Mouse (Mus musculus) thymus, postnatal 4 days (tissue): ENCODE measurements around the gene Acyp1.

Source experiments
- DNase-seq: peaks from one replicate; pipeline ENCODE4 v3.0.0; 2021

Acyp1 gene

GRCm38 (mm10) chr12:85280845-85281651, 7.2 kb downstream of the Acyp1 start:
- no peak for DNase-seq

DNA sequence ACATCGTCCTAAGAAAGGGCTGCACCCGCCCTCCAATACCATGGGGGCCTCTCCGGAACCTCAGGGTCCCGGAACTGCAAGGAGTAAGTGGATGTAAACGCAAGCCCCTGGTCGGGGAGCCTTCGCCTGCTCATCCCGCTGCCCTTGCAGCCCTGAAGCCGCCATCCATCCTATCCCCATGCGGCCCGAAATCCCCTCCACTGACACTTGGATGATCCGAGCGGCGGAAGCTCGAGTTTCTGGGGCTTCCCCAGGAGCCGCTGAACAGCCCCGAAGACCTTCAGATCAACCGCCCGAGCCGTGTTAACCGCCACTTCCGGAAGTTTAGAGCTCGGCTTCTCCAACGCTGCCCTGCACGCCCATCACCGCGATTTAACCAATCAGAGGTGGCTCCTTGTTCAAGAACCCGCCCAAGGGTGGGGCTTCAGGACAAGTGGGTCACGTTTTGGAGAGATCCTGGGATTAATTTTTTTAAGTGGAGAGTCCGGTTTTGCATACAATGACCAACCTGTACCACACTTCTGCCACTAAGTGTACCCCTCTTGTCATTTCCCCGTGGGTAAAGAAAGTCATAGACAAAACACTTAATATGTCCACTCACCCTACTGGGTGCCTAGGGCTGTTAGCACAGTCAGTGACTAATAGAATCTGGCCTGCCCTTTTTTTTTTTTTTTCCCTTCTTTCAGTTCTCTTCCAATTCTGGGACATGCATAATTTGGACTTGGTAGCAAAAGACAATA, 8.0 kb downstream of the Acyp1 start:
- DNase-seq = peak; percentile 95

DNA sequence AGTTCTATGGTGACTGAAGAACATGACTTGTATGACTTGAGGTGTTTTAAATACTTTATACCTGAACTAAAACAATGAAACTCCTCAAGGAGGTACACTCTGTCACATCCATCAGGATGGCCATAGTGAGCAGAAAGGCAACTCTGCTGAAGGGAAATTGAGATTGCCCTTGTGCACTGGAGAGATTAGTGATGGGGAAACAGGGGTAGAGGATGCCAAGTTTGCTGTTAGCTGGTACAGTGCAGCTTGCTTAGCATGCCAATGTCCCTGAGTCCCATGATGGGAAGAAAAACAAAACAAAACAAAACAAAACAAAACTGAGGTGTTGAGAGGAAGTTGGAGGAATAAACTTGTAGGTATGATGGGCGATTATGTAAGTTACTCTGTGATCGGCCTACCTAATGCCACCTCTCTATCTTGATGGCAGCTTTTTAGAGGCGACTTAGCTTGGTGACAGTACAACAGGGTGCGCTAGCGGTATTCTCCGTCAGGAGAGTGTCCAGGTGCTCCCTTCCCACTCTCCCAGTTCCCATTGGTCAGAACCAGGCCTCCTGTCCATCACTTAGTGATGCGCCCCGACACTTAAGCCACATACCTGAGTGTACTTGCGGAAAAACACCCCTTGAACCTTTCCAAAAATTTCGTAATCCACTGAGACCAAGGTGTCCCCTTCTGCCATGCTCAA, 8.7 kb downstream of the Acyp1 start:
- no peak for DNase-seq

DNA sequence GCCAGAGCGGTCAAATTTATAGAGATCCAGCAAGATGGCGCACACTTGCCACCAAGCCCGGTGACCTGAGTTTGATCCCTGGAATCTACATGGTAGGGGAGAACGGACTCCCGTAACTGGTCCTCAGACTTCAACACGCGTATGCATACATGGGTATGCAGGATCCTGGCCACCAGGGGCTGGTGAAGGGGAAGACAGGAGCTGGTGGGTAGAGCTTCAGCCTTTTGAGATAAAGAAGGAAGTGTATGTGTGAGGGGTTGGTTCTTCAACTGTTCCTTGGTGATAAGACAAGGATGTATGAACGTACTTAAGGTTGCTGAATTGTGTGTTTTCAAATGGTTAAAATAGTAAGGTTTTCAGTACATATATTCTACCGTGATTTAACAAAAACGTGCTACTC, 9.3 kb downstream of the Acyp1 start:
- peak; percentile 33 for DNase-seq

- DNase-seq = no peak
Observed at GRCm38 (mm10) chr12:85276273-85276672, 12.0 kb downstream of the Acyp1 start.

- no peak for DNase-seq
Observed at GRCm38 (mm10) chr12:85273508-85273907, 14.7 kb downstream of the Acyp1 start.

DNA sequence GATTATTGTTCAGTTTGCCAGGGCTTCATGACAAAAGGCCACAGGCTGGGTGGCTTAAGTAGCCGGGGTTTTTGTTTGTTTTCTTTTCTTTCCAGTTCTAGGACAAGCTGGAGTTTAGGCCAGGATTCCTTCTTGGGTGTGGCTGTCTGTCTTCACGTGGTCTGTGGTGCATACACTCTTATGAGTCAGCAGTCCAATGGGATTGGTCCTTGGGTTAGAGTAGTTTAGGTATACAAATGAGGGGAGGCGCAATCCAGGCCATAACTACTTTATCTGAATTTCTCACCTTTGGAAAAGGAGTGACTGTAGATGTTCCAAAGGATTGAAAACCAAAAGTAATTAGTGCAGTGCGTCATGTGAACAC, 16.4 kb downstream of the Acyp1 start:
- no peak for DNase-seq

DNA sequence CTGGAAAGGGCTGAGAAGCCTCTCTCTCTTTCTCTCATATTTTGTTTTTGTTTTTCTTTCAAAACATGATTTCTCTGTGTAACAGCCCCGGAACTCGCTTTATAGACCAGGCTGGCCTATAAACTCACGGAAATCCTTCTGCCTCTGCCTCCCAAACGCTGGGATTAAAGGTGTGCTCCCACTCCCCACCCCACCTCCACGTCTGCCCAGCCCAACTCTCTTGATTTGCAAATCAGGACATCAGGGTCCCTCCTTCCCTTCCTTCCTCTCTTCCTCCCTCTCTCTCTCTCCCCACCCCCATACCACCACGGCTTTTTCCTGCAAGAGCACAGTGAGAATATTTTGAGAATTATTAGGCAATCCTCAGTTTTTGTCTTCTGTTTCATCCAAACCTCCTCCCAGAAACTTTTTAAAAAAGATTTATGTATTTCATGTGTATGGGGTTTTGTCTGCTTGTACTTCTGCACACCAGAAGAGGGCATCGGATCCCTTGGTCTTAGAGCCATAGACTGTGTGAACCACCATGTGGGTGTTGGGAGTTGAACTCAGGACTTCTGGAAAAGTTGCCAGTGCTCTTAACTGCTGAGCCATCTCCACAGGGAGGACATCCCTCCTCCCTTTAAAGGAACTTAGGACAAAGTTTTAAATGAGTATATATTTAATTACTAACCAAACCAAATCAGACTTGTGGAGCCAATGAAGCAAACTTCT, 17.0 kb downstream of the Acyp1 start:
- no peak for DNase-seq

GRCm38 (mm10) chr12:85270319-85270718, 17.9 kb downstream of the Acyp1 start, which contains the start of gene Mlh3:
TSS of gene Mlh3 (minus strand) at chr12:85270599.
- peak; percentile 93 for DNase-seq

DNA sequence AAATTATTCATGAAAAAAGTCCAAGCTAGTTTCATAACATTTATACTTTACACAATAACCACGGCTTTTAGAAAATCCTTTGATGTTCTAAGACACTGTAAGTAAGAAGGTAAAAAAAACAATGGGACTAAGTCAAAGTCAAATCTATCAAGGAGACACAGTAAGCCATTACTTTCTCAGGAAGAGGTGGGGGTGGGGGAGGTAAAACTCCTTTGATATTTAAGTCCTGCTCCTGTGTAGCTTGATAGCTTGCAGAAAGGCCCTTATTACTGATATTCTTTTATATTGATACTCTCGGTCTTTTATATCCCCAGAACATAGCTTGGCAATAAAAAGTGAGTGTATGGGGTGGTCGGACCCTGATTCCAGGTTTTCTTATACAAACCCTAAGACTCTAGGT, 18.4 kb downstream of the Acyp1 start:
- no peak for DNase-seq

DNA sequence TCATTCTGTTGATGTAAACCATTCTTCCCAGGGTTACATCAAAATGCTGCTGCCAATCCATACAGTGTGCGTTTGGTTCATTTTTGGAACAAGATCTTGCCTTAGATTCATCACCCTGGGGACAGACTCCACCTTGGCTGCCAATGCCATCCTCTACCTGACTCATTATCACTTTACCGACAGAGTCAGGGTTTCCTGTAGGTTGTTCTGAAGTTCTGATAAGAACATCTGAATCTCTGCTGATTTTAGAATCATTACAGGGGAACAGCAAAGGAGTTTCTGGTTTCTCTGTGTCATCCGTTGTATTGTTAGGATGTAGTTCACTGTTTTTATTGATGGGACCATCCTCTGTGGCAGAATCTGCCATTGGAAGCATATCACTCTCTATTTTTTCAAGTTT, 22.0 kb downstream of the Acyp1 start:
- no peak for DNase-seq

DNA sequence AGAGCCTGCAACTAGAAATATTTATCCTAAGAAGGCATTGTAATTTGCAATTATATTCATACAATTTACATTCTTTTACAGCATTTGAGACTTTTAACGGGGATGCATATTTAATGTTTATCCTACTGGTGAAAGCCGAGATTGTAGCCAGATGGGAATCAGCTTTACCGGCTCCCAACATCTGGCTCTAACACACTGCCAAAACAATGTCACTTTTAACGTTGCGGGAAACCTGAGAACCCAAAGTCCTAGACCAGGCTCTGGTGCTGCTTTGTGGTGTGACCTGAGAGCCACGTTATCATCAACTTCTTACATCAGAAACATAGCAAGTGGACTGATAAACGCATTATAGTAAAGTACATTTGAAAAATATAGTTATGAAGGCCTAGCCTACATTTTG, 23.3 kb downstream of the Acyp1 start:
- DNase-seq = no peak

GRCm38 (mm10) chr12:85264531-85264930, 23.7 kb downstream of the Acyp1 start:
- no peak for DNase-seq

DNA sequence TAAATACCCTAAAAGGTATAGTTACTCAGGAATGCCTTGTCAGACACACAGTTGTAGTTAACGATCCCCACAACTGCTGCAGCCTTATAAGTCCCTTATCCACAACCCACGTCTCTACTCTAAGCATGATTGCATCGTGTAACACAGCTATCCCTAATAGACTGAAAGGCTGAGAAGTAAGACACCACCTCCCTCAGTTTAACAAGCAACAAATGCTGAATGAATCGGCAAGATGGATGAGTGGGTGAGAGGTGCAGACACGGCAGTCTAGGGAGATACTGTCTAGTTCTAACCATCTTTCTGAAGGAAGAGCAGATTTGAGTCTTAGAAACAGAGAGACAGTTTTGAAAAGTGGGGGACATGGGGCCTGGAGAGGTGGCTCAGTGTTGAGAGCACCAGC, 25.0 kb downstream of the Acyp1 start:
- no peak for DNase-seq

GRCm38 (mm10) chr12:85262489-85262888, 25.7 kb downstream of the Acyp1 start:
- DNase-seq = no peak

DNA sequence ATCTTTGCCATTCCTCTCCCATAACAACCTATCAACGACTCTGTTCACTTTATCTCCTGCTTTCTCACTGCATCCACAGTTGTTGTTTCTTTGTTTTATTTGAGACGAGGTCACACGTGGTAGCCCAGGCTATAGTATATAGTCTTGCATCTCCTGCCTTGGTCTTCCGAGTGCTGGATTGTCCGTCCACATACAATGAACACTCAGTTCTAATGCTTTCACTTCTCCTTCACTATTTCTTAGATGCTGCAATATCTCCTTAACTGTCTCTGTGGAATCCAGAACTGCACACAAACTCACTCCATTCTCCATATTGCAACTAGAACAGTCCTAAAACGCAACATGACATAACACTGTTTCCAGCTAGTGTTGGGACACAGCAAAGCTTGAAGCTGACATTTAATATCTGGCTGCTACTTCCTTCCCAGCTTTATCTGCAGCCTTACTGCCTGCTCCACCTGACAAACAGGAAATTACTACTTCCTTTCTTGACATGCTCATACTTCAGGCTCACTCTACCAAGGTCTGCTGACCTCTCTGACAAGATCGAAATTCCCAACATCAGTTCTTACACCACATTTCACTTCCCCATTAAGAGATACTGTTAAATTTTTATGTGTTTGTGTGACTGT, 31.1 kb downstream of the Acyp1 start:
- no peak for DNase-seq

- DNase-seq = no peak
Observed at GRCm38 (mm10) chr12:85256074-85256751, 32.0 kb downstream of the Acyp1 start.

DNA sequence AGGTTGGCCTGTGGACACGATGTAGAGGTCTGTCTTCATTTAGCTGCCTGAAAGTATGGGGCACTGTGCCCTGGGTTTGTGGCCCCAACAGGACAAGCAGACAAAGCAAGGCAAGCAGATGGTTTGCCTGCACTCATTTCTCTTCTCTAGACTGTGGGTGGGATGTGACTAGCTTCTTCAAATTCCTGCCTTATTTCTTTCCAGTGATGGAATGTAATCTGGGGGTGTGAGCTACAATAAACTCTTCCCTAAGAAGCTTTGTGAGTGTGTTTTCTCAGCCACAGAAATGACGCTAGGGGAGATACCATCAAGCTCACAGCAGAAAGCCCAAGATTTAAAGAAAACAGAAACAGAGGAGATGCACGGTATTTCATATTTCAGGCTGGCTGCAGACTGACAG, 36.2 kb downstream of the Acyp1 start:
- DNase-seq = no peak

DNA sequence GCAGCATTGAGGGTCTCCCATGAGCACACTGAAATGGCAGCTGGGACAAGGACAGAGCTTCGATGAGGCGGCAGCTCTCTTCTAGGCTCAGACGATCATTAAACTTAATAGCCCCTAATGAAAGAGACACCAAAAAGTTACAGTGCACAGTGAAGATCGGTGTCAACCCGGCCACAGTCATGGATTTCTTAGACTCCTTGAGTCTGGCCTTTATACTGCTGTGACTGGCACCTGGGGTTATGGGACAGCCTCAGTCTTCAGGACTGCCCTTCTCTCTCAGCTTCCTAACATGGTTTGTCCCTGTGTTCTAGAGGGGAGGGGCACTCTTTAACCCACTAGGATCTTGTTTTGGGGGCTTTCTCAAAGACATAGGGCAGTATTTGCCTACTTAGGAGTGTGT, 50.7 kb downstream of the Acyp1 start:
- DNase-seq = no peak

DNA sequence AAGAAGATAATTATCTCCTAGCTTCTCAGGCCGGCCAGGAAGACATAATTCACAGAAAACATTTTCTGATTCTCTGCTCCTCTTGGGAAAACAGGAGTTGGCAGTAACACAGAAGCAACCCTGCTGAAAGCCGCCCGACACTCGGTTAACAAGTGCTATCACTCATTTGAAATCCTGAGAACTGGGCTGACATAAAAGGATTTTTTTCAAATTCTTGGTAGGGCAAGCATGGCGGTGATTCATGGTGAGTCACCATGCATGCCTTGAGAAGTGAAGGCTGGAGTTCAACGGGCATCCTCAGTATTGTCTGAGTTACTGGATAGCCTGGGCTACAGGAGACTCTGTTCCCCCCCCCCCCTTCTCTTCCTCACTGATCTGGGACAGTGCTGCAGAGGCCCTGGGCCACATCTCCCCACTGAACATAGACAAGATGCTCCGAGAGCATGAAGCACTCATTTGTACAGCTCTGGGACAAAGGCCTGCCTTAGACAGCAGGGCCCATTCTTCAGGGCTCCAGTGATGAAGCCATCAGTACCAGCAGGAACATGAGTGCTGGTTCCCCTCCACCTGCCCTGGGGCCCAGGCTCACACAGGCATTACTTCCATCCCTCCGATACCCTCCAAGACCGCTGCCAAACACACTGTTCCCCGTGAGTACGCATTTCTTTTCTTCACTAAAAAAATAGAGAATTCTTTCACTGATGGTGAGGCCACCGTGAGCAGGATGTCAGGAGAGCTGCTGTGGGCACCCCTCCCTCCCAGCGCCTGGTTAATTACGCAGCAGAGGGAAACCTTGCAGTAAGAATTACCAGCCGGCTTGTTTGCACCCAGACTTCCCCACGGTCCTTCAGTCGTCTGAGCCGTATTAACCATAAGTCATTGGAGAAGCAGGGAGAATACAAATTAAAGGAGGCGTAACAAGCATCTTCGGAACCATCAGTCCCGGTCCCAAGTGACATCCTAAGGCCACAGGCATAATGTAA, 54.6 kb downstream of the Acyp1 start:
- no peak for DNase-seq
